Mouse (Mus musculus) liver, embryonic 15.5 days (tissue): Measurements from ENCODE around the gene Kcnip3. TPM values are rescaled to one million over a fixed set of nuclear protein-coding genes. Genes with fewer than 3 reads are reported as not detected.

Source experiments
- ATAC-seq: fragments of 200-750 bp; cut with Nextera tagmentation; 2 replicates; pipeline ENCODE4 v1.8.0; 2017; ENCODE audit warnings: moderate number of reproducible peaks, mild to moderate bottlenecking, moderate library complexity; ENCODE audit not compliant: insufficient read depth
- H3K27ac ChIP-seq: fragments of 300-500 bp; sonication (generic); replicated peaks from 2 replicates; pipeline ENCODE4 v1.5.1; 2015; ENCODE audit warnings: mild to moderate bottlenecking, inconsistent platforms
- H3K27me3 ChIP-seq: fragments of 300-500 bp; sonication (generic); 2 replicates; pipeline ENCODE4 v1.6.1; 2015; ENCODE audit warnings: mild to moderate bottlenecking, inconsistent platforms
- H3K36me3 ChIP-seq: fragments of 300-500 bp; sonication (generic); replicated peaks from 2 replicates; pipeline ENCODE4 v1.6.1; 2015; ENCODE audit warnings: moderate library complexity, mild to moderate bottlenecking, inconsistent platforms
- H3K4me1 ChIP-seq: fragments of 300-500 bp; sonication (generic); replicated peaks from 2 replicates; pipeline ENCODE4 v1.6.1; 2015; ENCODE audit warnings: inconsistent platforms
- H3K4me2 ChIP-seq: fragments of 300-500 bp; sonication (generic); 2 replicates; pipeline ENCODE4 v1.6.1; 2015; ENCODE audit warnings: moderate library complexity, mild to moderate bottlenecking, inconsistent platforms
- H3K4me3 ChIP-seq: fragments of 300-500 bp; sonication (generic); replicated peaks from 2 replicates; pipeline ENCODE4 v1.5.1; 2015; ENCODE audit warnings: mild to moderate bottlenecking, inconsistent platforms
- H3K9ac ChIP-seq: fragments of 300-500 bp; sonication (generic); 2 replicates; pipeline ENCODE4 v1.6.1; 2015; ENCODE audit warnings: moderate library complexity, mild to moderate bottlenecking, inconsistent platforms
- H3K9me3 ChIP-seq: fragments of 300-500 bp; sonication (generic); replicated peaks from 2 replicates; pipeline ENCODE4 v1.6.1; 2016; ENCODE audit warnings: inconsistent platforms
- WGBS: fragments of 180-500 bp; shearing (Covaris S2); methylation state at CpG from one replicate; pipeline ENCODE4 v1.1.7; 2015; ENCODE audit warnings: mixed read lengths; ENCODE audit not compliant: insufficient replicate concordance; 5-methylcytosine and 5-hydroxymethylcytosine counted together
- polyA plus RNA-seq: library from polyadenylated mRNA; unstranded; fragments of >200 nt; fragmentation: Nextera tagmentation; extraction: Ambion mirVana; gene quantifications from 2 replicates; pipeline ENCODE4 v1.2.1, GENCODE M21; 2015

The Kcnip3 gene
- 0.28 and 0.41 TPM in 2 replicates for polyA plus RNA-seq

GRCm38 (mm10) chr2:127522006-127522441 is at the start of gene Kcnip3:
Gene Kcnip3 (minus strand): TSS chr2:127522094.
- H3K4me2 ChIP-seq = peak within 1 kb of the TSS; percentile 35
- no peak for ATAC-seq
- no peak within 1 kb of the TSS for H3K9ac ChIP-seq
- H3K4me1 ChIP-seq = peaks cover 7% of the 10 kb centered on the region; the same call in 1 of the 2 replicates
- H3K27me3 ChIP-seq = peaks cover 25% of the 10 kb centered on the region
- no peaks in the 10 kb centered on the region for H3K9me3 ChIP-seq
- no peak within 1 kb of the TSS for H3K27ac ChIP-seq
- WGBS = 22% methylated on average over 10 of the region's 10 CpGs
- no peaks in the 10 kb centered on the region for H3K36me3 ChIP-seq
- 0 out of 2 replicates have a peak within 1 kb of the TSS, but pooled peaks have one; percentile 11 for H3K4me3 ChIP-seq

- H3K4me1 ChIP-seq = no peaks in the 10 kb centered on the region
- no peaks in the 10 kb centered on the region for H3K9me3 ChIP-seq
- no peak overlapping the region for H3K4me3 ChIP-seq
- peak overlapping the region; percentile 23; the same call in 1 of the 2 replicates for H3K4me2 ChIP-seq
- H3K36me3 ChIP-seq = no peaks in the 10 kb centered on the region
- 0 out of 2 replicates have a peak, but pooled peaks have one; percentile 42 for ATAC-seq
- H3K27me3 ChIP-seq = peaks cover 19% of the 10 kb centered on the region
- no peak overlapping the region for H3K9ac ChIP-seq
- WGBS = 12% methylated on average over 18 of the region's 18 CpGs
- H3K27ac ChIP-seq = no peak overlapping the region
These were observed 37.4 kb upstream of the Kcnip3 start for GRCm38 (mm10) chr2:127559070-127559966.

GRCm38 (mm10) chr2:127551078-127551477 is 29.2 kb upstream of the Kcnip3 start:
- H3K9me3 ChIP-seq = no peaks in the 10 kb centered on the region

GRCm38 (mm10) chr2:127550446-127550845 is 28.6 kb upstream of the Kcnip3 start:
- ATAC-seq = no peak
- no peak overlapping the region for H3K9ac ChIP-seq
- peaks cover 7% of the 10 kb centered on the region; the same call in 1 of the 2 replicates for H3K4me1 ChIP-seq
- no peak overlapping the region for H3K4me3 ChIP-seq
- H3K4me2 ChIP-seq = no peak overlapping the region
- H3K36me3 ChIP-seq = no peaks in the 10 kb centered on the region
- H3K9me3 ChIP-seq = no peaks in the 10 kb centered on the region
- WGBS = 48% methylated on average over 1 of the region's 1 CpGs
- peaks cover 16% of the 10 kb centered on the region; the same call in 1 of the 2 replicates for H3K27me3 ChIP-seq
- H3K27ac ChIP-seq = no peak overlapping the region

More at GRCm38 (mm10) chr2:127551078-127551477, 29.2 kb upstream of the Kcnip3 start:
- no peak overlapping the region for H3K4me2 ChIP-seq
- no peaks in the 10 kb centered on the region for H3K36me3 ChIP-seq
- H3K9ac ChIP-seq = no peak overlapping the region
- peaks cover 7% of the 10 kb centered on the region; the same call in 1 of the 2 replicates for H3K4me1 ChIP-seq
- no peak overlapping the region for H3K27ac ChIP-seq
- ATAC-seq = no peak
- H3K27me3 ChIP-seq = peaks cover 15% of the 10 kb centered on the region; the same call in 1 of the 2 replicates
- no peak overlapping the region for H3K4me3 ChIP-seq
- WGBS = 37% methylated on average over 5 of the region's 5 CpGs

GRCm38 (mm10) chr2:127549711-127550110 is 27.8 kb upstream of the Kcnip3 start:
- no peaks in the 10 kb centered on the region for H3K36me3 ChIP-seq
- H3K9me3 ChIP-seq = no peaks in the 10 kb centered on the region
- H3K4me3 ChIP-seq = no peak overlapping the region
- H3K4me1 ChIP-seq = peaks cover 7% of the 10 kb centered on the region; the same call in 1 of the 2 replicates
- no peak overlapping the region for H3K9ac ChIP-seq
- no peak overlapping the region for H3K4me2 ChIP-seq
- H3K27me3 ChIP-seq = peaks cover 18% of the 10 kb centered on the region; the same call in 1 of the 2 replicates
- no peak overlapping the region for H3K27ac ChIP-seq
- no peak for ATAC-seq

GRCm38 (mm10) chr2:127548342-127549074 is 26.6 kb upstream of the Kcnip3 start:
- Histone ChIP-seq H3K4me3 (no peak overlapping the region), H3K9me3 (no peaks in the 10 kb centered on the region), H3K27ac (peak overlapping the region; percentile 67), H3K4me2 (peak overlapping the region; percentile 7), H3K36me3 (no peaks in the 10 kb centered on the region), H3K9ac (no peak overlapping the region), H3K27me3 (peaks cover 28% of the 10 kb centered on the region), H3K4me1 (peaks cover 7% of the 10 kb centered on the region; the same call in 1 of the 2 replicates)
- peak; percentile 80 for ATAC-seq
- WGBS = 31% methylated on average over 5 of the region's 5 CpGs

GRCm38 (mm10) chr2:127541697-127542096 is 19.8 kb upstream of the Kcnip3 start:
- Histone ChIP-seq H3K27ac (no peak overlapping the region), H3K4me2 (no peak overlapping the region), H3K4me1 (no peaks in the 10 kb centered on the region), H3K9ac (no peak overlapping the region), H3K27me3 (peaks cover 79% of the 10 kb centered on the region), H3K4me3 (no peak overlapping the region), H3K36me3 (no peaks in the 10 kb centered on the region), H3K9me3 (no peaks in the 10 kb centered on the region)
- no peak for ATAC-seq
- WGBS = 58% methylated on average over 2 of the region's 2 CpGs

GRCm38 (mm10) chr2:127541185-127541584 is 19.3 kb upstream of the Kcnip3 start, which contains the start of gene Prom2:
Gene Prom2 (minus strand): TSS chr2:127541467.
- H3K9ac ChIP-seq = no peak within 1 kb of the TSS
- H3K27me3 ChIP-seq = peaks cover 77% of the 10 kb centered on the region
- no peaks in the 10 kb centered on the region for H3K36me3 ChIP-seq
- no peak for ATAC-seq
- 9% methylated on average over 29 of the region's 29 CpGs for WGBS
- no peaks in the 10 kb centered on the region for H3K4me1 ChIP-seq
- no peak within 1 kb of the TSS for H3K4me2 ChIP-seq
- H3K27ac ChIP-seq = no peak within 1 kb of the TSS
- H3K4me3 ChIP-seq = no peak within 1 kb of the TSS
- H3K9me3 ChIP-seq = no peaks in the 10 kb centered on the region

- Histone ChIP-seq H3K4me1 (no peaks in the 10 kb centered on the region), H3K9ac (no peak overlapping the region), H3K4me3 (no peak overlapping the region), H3K27me3 (peaks cover 71% of the 10 kb centered on the region), H3K9me3 (no peaks in the 10 kb centered on the region), H3K36me3 (no peaks in the 10 kb centered on the region), H3K27ac (no peak overlapping the region), H3K4me2 (no peak overlapping the region)
- ATAC-seq = no peak
- 26% methylated on average over 4 of the region's 4 CpGs for WGBS
These were observed 17.6 kb upstream of the Kcnip3 start for GRCm38 (mm10) chr2:127539494-127539893.

- no peak for ATAC-seq
- no peak overlapping the region for H3K27ac ChIP-seq
- no peak overlapping the region for H3K9ac ChIP-seq
- H3K4me3 ChIP-seq = no peak overlapping the region
- H3K4me2 ChIP-seq = no peak overlapping the region
- no peaks in the 10 kb centered on the region for H3K9me3 ChIP-seq
- 29% methylated on average over 3 of the region's 3 CpGs for WGBS
- no peaks in the 10 kb centered on the region for H3K4me1 ChIP-seq
- peaks cover 56% of the 10 kb centered on the region for H3K27me3 ChIP-seq
- no peaks in the 10 kb centered on the region for H3K36me3 ChIP-seq
These were observed 15.7 kb upstream of the Kcnip3 start for GRCm38 (mm10) chr2:127537548-127537947.

GRCm38 (mm10) chr2:127535363-127535762 is 13.5 kb upstream of the Kcnip3 start:
- H3K4me3 ChIP-seq = no peak overlapping the region
- H3K4me1 ChIP-seq = no peaks in the 10 kb centered on the region
- no peak overlapping the region for H3K27ac ChIP-seq
- H3K27me3 ChIP-seq = peaks cover 37% of the 10 kb centered on the region
- no peak for ATAC-seq
- H3K36me3 ChIP-seq = no peaks in the 10 kb centered on the region
- no peaks in the 10 kb centered on the region for H3K9me3 ChIP-seq
- no peak overlapping the region for H3K4me2 ChIP-seq
- 52% methylated on average over 9 of the region's 9 CpGs for WGBS
- H3K9ac ChIP-seq = no peak overlapping the region
